Mouse (Mus musculus) forebrain, embryonic 16.5 days (tissue): ENCODE measurements around the gene Mrpl1. TPM values are rescaled to one million over a fixed set of nuclear protein-coding genes. Genes with fewer than 3 reads are reported as not detected.

ENCODE experiments used
- polyA plus RNA-seq: library from polyadenylated mRNA; unstranded; fragments of >200 nt; fragmentation: Nextera tagmentation; extraction: Ambion mirVana; gene quantifications from 2 replicates; pipeline ENCODE4 v1.2.1, GENCODE M21; 2015

Gene Mrpl1
- polyA plus RNA-seq, 1 experiment from 2014 or later, result 16.9 TPM

Other genes with a start within 250 kb of the Mrpl1 start
- gene Cnot6l, start 45.3 kb upstream of the Mrpl1 start, polyA plus RNA-seq, result 13.9 and 16.7 TPM in 2 replicates
- 2.8 and 3.4 TPM in 2 replicates for gene Fras1, start 164.5 kb downstream of the Mrpl1 start, polyA plus RNA-seq